Mouse (Mus musculus): Measurements from ENCODE around the gene Acot7. TPM values are rescaled to one million over a fixed set of nuclear protein-coding genes. Genes with fewer than 3 reads are reported as not detected.

Acot7 gene
- total RNA-seq, 4 experiments from 2014 or later: 297 to 327 (median 321) TPM

Other genes with a start within 250 kb of the Acot7 start
- gene Dnajc11, start 244.4 kb upstream of the Acot7 start, total RNA-seq (2022): 10 to 100 TPM; 61.3 to 76.2 (median 66.3) TPM
- 10 to 100 TPM; 22.0 to 32.0 (median 30.5) TPM for gene Thap3, start 189.1 kb upstream of the Acot7 start, total RNA-seq (2022)
- gene Phf13, start 181.9 kb upstream of the Acot7 start, total RNA-seq (2022): 10 to 100 TPM; 11.2 to 17.0 (median 13.4) TPM
- 10 to 100 TPM; 19.3 to 24.2 (median 22.0) TPM for gene Klhl21, start 169.3 kb upstream of the Acot7 start, total RNA-seq (2022)
- gene Zbtb48, start 150.5 kb upstream of the Acot7 start, total RNA-seq (2022): 10 to 100 TPM; 13.8 to 17.6 (median 15.8) TPM
- 1 to 10 TPM in 1 of 4 experiments, under 1 TPM in 3; 0.72 to 1.1 (median 0.77) TPM for gene Tas1r1, start 139.6 kb upstream of the Acot7 start, total RNA-seq (2022)
- gene Nol9, start 138.8 kb upstream of the Acot7 start, total RNA-seq (2022): 10 to 100 TPM; 18.3 to 21.0 (median 19.9) TPM
- gene Plekhg5, start 105.6 kb upstream of the Acot7 start, total RNA-seq (2022): 100 to 1,000 TPM; 123 to 164 (median 145) TPM
- gene Tnfrsf25, start 62.2 kb upstream of the Acot7 start, total RNA-seq (2022): 10 to 100 TPM; 19.8 to 71.6 (median 34.1) TPM
- 1 to 10 TPM; 2.9 to 3.0 (median 3.0) TPM for gene Espn, start 25.8 kb upstream of the Acot7 start, total RNA-seq (2022)
- gene Hes2, start 19.3 kb upstream of the Acot7 start, total RNA-seq (2022): not detected
- gene Gpr153, start 96.1 kb downstream of the Acot7 start, total RNA-seq (2022): 1 to 10 TPM; 5.9 to 7.2 (median 6.6) TPM
- gene Hes3, start 113.5 kb downstream of the Acot7 start, total RNA-seq (2022): not detected
- gene Icmt, start 119.1 kb downstream of the Acot7 start, total RNA-seq (2022): 10 to 100 TPM; 38.0 to 52.1 (median 47.0) TPM
- 10 to 100 TPM; 11.3 to 16.5 (median 13.8) TPM for gene Rnf207, start 140.9 kb downstream of the Acot7 start, total RNA-seq (2022)
- gene Rpl22, start 147.6 kb downstream of the Acot7 start, total RNA-seq (2022): 100 to 1,000 TPM; 161 to 249 (median 201) TPM
- gene Chd5, start 160.5 kb downstream of the Acot7 start, total RNA-seq (2022): 100 to 1,000 TPM; 123 to 147 (median 134) TPM

Measured in layer of hippocampus, adult 8-10 months (tissue).